9 mouse cellular contexts compared by ENCODE assay signal in genomic region chr2:103881026-103881763, GRCm38 (mm10).
DNase-seq lines count a peak whose midpoint lies in the region; ATAC-seq and TF ChIP-seq lines count a peak whose summit lies in the region.
"Had no signal": no experiment of that assay in that cellular context is flagged by ENCODE, and none has a peak within 500 bp of the region (broad histone marks: within the 10 kb centered on the region; RNA-seq: fewer than 3 reads in every experiment).

No protein-coding gene starts in this region.

- TF ChIP-seq CTCF in intestine, postnatal 0 days (IDR thresholded peaks at IDR 0.05; ENCODE audit: low read depth) = no peak

- H3K4me1 ChIP-seq in intestine, embryonic 15.5 days (replicated peaks) = 0 out of 2 replicates have a peak, but pooled peaks cover 3% of the 10 kb centered on the region
- no peaks in the 10 kb centered on the region for H3K4me1 ChIP-seq in intestine, postnatal 0 days (replicated peaks; ENCODE audit: control insufficient read depth, insufficient read depth, low read length)

- peak; percentile 29 to 36 for DNase-seq in frontal cortex, postnatal 10 days (ENCODE audit: low spot score in 2 of 2)
- peak; percentile 49 to 86 for DNase-seq in left cerebral cortex, postnatal 25 days (ENCODE audit: low spot score in 2 of 2)
- peak; percentile 64 for DNase-seq in retina, adult 2 months (ENCODE audit: low read depth, low spot score)
- no peak for DNase-seq in testis, postnatal 10 days (ENCODE audit: low spot score)
- no peak for DNase-seq in urinary bladder, postnatal 36 days (ENCODE audit: low spot score in 2 of 2)
- no peak for DNase-seq in kidney, adult 11 months

- intact Hi-C loops in left cerebral cortex, postnatal 25 days (cut with DNase I) = no loop called here

- no peak overlapping the region for H3K4me2 ChIP-seq in intestine, embryonic 15.5 days (replicated peaks)
- no peak overlapping the region for H3K4me2 ChIP-seq in intestine, postnatal 0 days (replicated peaks; ENCODE audit: low read depth)

- WGBS in intestine, embryonic 15.5 days = 29% methylated on average over 10 of the region's 10 CpGs
- WGBS in intestine, postnatal 0 days = 26% methylated on average over 10 of the region's 10 CpGs

- H3K27ac ChIP-seq in intestine, embryonic 15.5 days = no peak overlapping the region
- no peak overlapping the region for H3K27ac ChIP-seq in intestine, postnatal 0 days (ENCODE audit: low read depth, low read length)

- no peaks in the 10 kb centered on the region for H3K27me3 ChIP-seq in intestine, embryonic 15.5 days (replicated peaks)
- no peaks in the 10 kb centered on the region for H3K27me3 ChIP-seq in intestine, postnatal 0 days (replicated peaks; ENCODE audit: control insufficient read depth, insufficient read depth, low read length)

- no peaks in the 10 kb centered on the region for H3K36me3 ChIP-seq in intestine, embryonic 15.5 days
- H3K36me3 ChIP-seq in intestine, postnatal 0 days (ENCODE audit: control insufficient read depth, insufficient read depth) = no peaks in the 10 kb centered on the region

- no peak overlapping the region for H3K9ac ChIP-seq in intestine, embryonic 15.5 days
- H3K9ac ChIP-seq in intestine, postnatal 0 days (ENCODE audit: low read depth, low read length) = no peak overlapping the region

- no peaks in the 10 kb centered on the region for H3K9me3 ChIP-seq in intestine, embryonic 15.5 days
- no peaks in the 10 kb centered on the region for H3K9me3 ChIP-seq in intestine, postnatal 0 days (ENCODE audit: control insufficient read depth)

- H3K4me3 ChIP-seq in intestine, embryonic 15.5 days (replicated peaks) = no peak overlapping the region
- no peak overlapping the region for H3K4me3 ChIP-seq in intestine, postnatal 0 days (ENCODE audit: low read depth, low read length)
- H3K4me3 ChIP-seq: myocyte had no signal

- ATAC-seq in intestine, embryonic 15.5 days = peak; percentile 56; the same call in 1 of the 2 replicates
- no peak for ATAC-seq in intestine, postnatal 0 days

Comparison
In these comparisons a context has a peak if more than half of its experiments do, and no peak if none do; other contexts are left out.
1. DNase-seq: peak in frontal cortex, postnatal 10 days (2 of 2), left cerebral cortex, postnatal 25 days (2 of 2) and retina, adult 2 months (single experiment); none in testis, postnatal 10 days (single experiment), urinary bladder, postnatal 36 days (0 of 2) and kidney, adult 11 months (single experiment).